Mouse (Mus musculus) right cerebral cortex, postnatal 10 days (tissue): ENCODE results near the gene Des.

Source experiments
- DNase-seq, 2 experiments: peaks; one replicate each; pipeline ENCODE4 v3.0.0; 2021; ENCODE audit warnings: low spot score in 2 of 2

Gene Des

GRCm38 (mm10) chr1:75382356-75383071 is 22.4 kb downstream of the Des start:
- DNase-seq, result no peak

- DNase-seq, result no peak
Measured at GRCm38 (mm10) chr1:75384470-75385141, 24.5 kb downstream of the Des start.

GRCm38 (mm10) chr1:75385142-75385730 is 25.1 kb downstream of the Des start:
- no peak for DNase-seq

GRCm38 (mm10) chr1:75386149-75386548 is 26.0 kb downstream of the Des start:
- DNase-seq, result peak; percentile 63 to 71

- DNase-seq, result no peak
Measured at GRCm38 (mm10) chr1:75387469-75387928, 27.4 kb downstream of the Des start.

GRCm38 (mm10) chr1:75387929-75388897 is 28.1 kb downstream of the Des start:
- no peak for DNase-seq

GRCm38 (mm10) chr1:75388898-75389515 is 28.9 kb downstream of the Des start:
- no peak for DNase-seq

GRCm38 (mm10) chr1:75393139-75393538 is 33.0 kb downstream of the Des start:
- DNase-seq, result peak; percentile 68 to 71

- no peak for DNase-seq
Measured at GRCm38 (mm10) chr1:75393846-75394245, 33.7 kb downstream of the Des start.

GRCm38 (mm10) chr1:75398761-75399402 is 38.8 kb downstream of the Des start:
- DNase-seq, result peak; percentile 70 to 76

- peak; percentile 78 to 80 for DNase-seq
Measured at GRCm38 (mm10) chr1:75399755-75400492, 39.8 kb downstream of the Des start.

- DNase-seq, result no peak
Measured at GRCm38 (mm10) chr1:75400493-75401115, 40.5 kb downstream of the Des start.

- no peak for DNase-seq
Measured at GRCm38 (mm10) chr1:75405547-75405946, 45.4 kb downstream of the Des start.

- DNase-seq, result no peak
Measured at GRCm38 (mm10) chr1:75406173-75406572, 46.0 kb downstream of the Des start.

GRCm38 (mm10) chr1:75407056-75407455 is 46.9 kb downstream of the Des start:
- no peak for DNase-seq

GRCm38 (mm10) chr1:75408210-75408609 is 48.1 kb downstream of the Des start:
- no peak for DNase-seq

GRCm38 (mm10) chr1:75409950-75410349 is 49.8 kb downstream of the Des start:
- no peak for DNase-seq

- no peak for DNase-seq
Measured at GRCm38 (mm10) chr1:75412196-75412595, 52.1 kb downstream of the Des start.

GRCm38 (mm10) chr1:75413749-75414148 is 53.6 kb downstream of the Des start:
- no peak for DNase-seq
